Mouse (Mus musculus) gastrocnemius, postnatal 36 days (tissue): ENCODE data around the gene Filip1. TPM values are rescaled to one million over a fixed set of nuclear protein-coding genes. Genes with fewer than 3 reads are reported as not detected.
"Not testable (repeated sequence)": the region's sequence is repeated elsewhere in the genome, so short reads cannot be mapped to it uniquely, and the experiment has no call there.

ENCODE experiments used
- DNase-seq, 2 experiments: peaks; one replicate each; pipeline ENCODE4 v3.0.0; 2022
- intact Hi-C: fragments of 180-260 bp; cut with DNase I; formaldehyde crosslinking; loops from one replicate; pipeline ENCODE4 v1.15.1; 2025
- long read RNA-seq, 2 experiments: library from polyadenylated mRNA; stranded (forward); transcript quantifications; one replicate each; pipeline ENCODE4 v2.0.0; 2021
- total RNA-seq, 2 experiments: library from RNA; stranded (reverse); gene quantifications; 2 replicates each; pipeline ENCODE4 v1.2.3; 2021

Filip1 gene
- 100 to 1,000 TPM in 1 of 2 experiments, 10 to 100 TPM in 1; 78.1 to 103 TPM for total RNA-seq
- long read RNA-seq, experiment 1, result 0 reads
- long read RNA-seq, experiment 2, full-length matches to known transcripts, result 1 of 3 reads
- long read RNA-seq, experiment 2, partial matches to known transcripts, result 0 of 3 reads
- long read RNA-seq, experiment 2, other reads (novel, unspliced or antisense), result 2 of 3 reads

- intact Hi-C loops, result no loop called here
- no peak for DNase-seq
Observed at GRCm38 (mm10) chr9:80012751-80013150, at the start of gene Filip1. Gene Filip1, minus strand, starts transcription at chr9:80012851.

- intact Hi-C loops, result no loop called here
- DNase-seq, result no peak
Observed at GRCm38 (mm10) chr9:80057690-80058089, 45.0 kb upstream of the Filip1 start.

GRCm38 (mm10) chr9:80052951-80053350 lies 40.3 kb upstream of the Filip1 start:
- intact Hi-C loops, result no loop called here
- no peak for DNase-seq

- intact Hi-C loops, DNase-seq: not testable (repeated sequence)
Observed at GRCm38 (mm10) chr9:80049271-80049670, 36.6 kb upstream of the Filip1 start.

GRCm38 (mm10) chr9:80044301-80044700 lies 31.6 kb upstream of the Filip1 start:
- DNase-seq, intact Hi-C loops: not testable (repeated sequence)

GRCm38 (mm10) chr9:80039296-80039815 lies 26.7 kb upstream of the Filip1 start:
- intact Hi-C loops, result no loop called here
- DNase-seq, result no peak

- intact Hi-C loops, result no loop called here
- DNase-seq, result no peak
Observed at GRCm38 (mm10) chr9:80037997-80038383, 25.3 kb upstream of the Filip1 start.

- intact Hi-C loops, result no loop called here
- no peak for DNase-seq
Observed at GRCm38 (mm10) chr9:80037262-80037996, 24.8 kb upstream of the Filip1 start.

- no peak for DNase-seq
- intact Hi-C loops, result no loop called here
Observed at GRCm38 (mm10) chr9:80026581-80027021, 13.9 kb upstream of the Filip1 start.

GRCm38 (mm10) chr9:80026017-80026416 lies 13.4 kb upstream of the Filip1 start:
- intact Hi-C loops, result no loop called here

GRCm38 (mm10) chr9:80025347-80025746 lies 12.7 kb upstream of the Filip1 start:
- intact Hi-C loops, DNase-seq: not testable (repeated sequence)

More at GRCm38 (mm10) chr9:80026017-80026416, 13.4 kb upstream of the Filip1 start:
- peak in 1 of 2 experiments; percentile 27 for DNase-seq

- intact Hi-C loops, result no loop called here
- no peak for DNase-seq
Observed at GRCm38 (mm10) chr9:80022821-80023220, 10.2 kb upstream of the Filip1 start.

GRCm38 (mm10) chr9:80021648-80022047 lies 9.0 kb upstream of the Filip1 start:
- intact Hi-C loops, result no loop called here
- DNase-seq, result no peak

- intact Hi-C loops, result no loop called here
- DNase-seq, result no peak
Observed at GRCm38 (mm10) chr9:80020429-80020828, 7.8 kb upstream of the Filip1 start.

- DNase-seq, result no peak
- intact Hi-C loops, result no loop called here
Observed at GRCm38 (mm10) chr9:80012016-80012415, 635 bp downstream of the Filip1 start.

GRCm38 (mm10) chr9:80002394-80003188 lies 10.1 kb downstream of the Filip1 start:
- DNase-seq, result peak; percentile 73 to 83
- intact Hi-C loops, result loop anchor here (1.0 to 5.0 kb wide), 2 partner anchors 135 to 195 kb away; no protein-coding TSS in a partner anchor

GRCm38 (mm10) chr9:79997282-79997681 lies 15.4 kb downstream of the Filip1 start:
- intact Hi-C loops, result no loop called here
- no peak for DNase-seq

GRCm38 (mm10) chr9:79994296-79994695 lies 18.4 kb downstream of the Filip1 start:
- DNase-seq, result no peak
- intact Hi-C loops, result no loop called here

- intact Hi-C loops, result no loop called here
- no peak for DNase-seq
Observed at GRCm38 (mm10) chr9:79993066-79993465, 19.6 kb downstream of the Filip1 start.

- intact Hi-C loops, result no loop called here
- no peak for DNase-seq
Observed at GRCm38 (mm10) chr9:79990456-79991017, 22.1 kb downstream of the Filip1 start.
